8 mouse cellular contexts compared by ENCODE assay signal in the genomic region with DNA sequence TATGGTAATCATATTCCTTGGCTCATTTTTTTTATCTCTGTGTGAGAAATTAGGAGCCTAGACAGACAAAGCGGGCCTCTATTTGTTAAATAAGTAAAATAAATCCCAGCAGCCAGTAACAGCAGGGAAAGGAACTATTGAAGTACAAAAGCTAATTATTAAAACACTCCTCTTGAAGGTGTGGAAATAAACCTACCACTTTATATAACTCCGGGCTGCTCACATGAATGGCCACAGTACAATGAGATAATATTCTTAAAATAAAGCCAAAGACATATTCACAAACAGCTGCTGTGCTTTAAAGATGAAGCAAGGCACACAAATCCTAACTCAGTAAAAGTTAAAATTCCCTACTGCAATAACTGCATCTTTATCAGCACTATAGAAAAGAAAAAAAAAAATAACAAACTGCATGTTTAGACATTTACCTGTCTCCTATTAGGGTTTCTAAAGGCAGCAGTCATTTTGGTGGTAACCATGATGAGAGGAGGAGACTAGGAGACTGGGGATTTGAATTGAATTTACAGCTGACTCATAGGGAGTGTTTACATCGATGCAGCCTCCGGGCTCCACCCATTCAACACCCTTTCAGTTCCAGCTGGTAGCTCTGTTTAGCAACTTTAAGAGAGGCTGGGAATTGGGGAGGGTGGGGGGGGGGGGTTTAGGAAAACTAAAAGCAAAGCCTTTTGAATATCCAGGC. TPM values are rescaled to one million over a fixed set of nuclear protein-coding genes. Genes with fewer than 3 reads are reported as not detected.
DNase-seq lines count a peak whose midpoint lies in the region; ATAC-seq and TF ChIP-seq lines count a peak whose summit lies in the region.

A gene (minus strand): TSS at position 547 of the 700 bp plus-strand sequence.

- no peak for TF ChIP-seq CTCF in testis, adult 2 months (IDR thresholded peaks at IDR 0.05; ENCODE audit: control insufficient read depth, insufficient read depth, insufficient replicate concordance, low read depth, low read length)

- no peak for DNase-seq in testis, postnatal 14 days (ENCODE audit: low spot score)
- DNase-seq in embryonic facial prominence, embryonic 11.5 days (ENCODE audit: low spot score) = no peak
- DNase-seq in left cerebral cortex, adult 8-10 months (ENCODE audit: low spot score in 2 of 2) = no peak
- no peak for DNase-seq in cerebellum, adult 18-20 months
- no peak for DNase-seq in spleen, postnatal 14 days (ENCODE audit: low spot score in 2 of 2)

- no peaks in the 10 kb centered on the region for H3K9me3 ChIP-seq in embryonic facial prominence, embryonic 11.5 days (replicated peaks; ENCODE audit: control insufficient read depth, low read length)
- H3K9me3 ChIP-seq in heart, embryonic 13.5 days = no peaks in the 10 kb centered on the region
- H3K9me3 ChIP-seq in midbrain, embryonic 16.5 days (replicated peaks; ENCODE audit: control insufficient read depth, low read length, poor library complexity, severe bottlenecking) = no peaks in the 10 kb centered on the region

- ATAC-seq in embryonic facial prominence, embryonic 11.5 days (replicated peaks; ENCODE audit: insufficient number of reproducible peaks, low FRiP score, low TSS enrichment, low read depth) = no peak
- ATAC-seq in heart, embryonic 13.5 days (ENCODE audit: extremely low read depth, insufficient number of reproducible peaks, low FRiP score, low TSS enrichment) = no peak
- no peak for ATAC-seq in midbrain, embryonic 16.5 days

- no peak within 1 kb of the TSS for H3K4me3 ChIP-seq in testis, adult 2 months (ENCODE audit: control insufficient read depth, low read depth, low read length)
- no peak within 1 kb of the TSS for H3K4me3 ChIP-seq in embryonic facial prominence, embryonic 11.5 days (ENCODE audit: low read depth, low read length)
- H3K4me3 ChIP-seq in heart, embryonic 13.5 days = peak within 1 kb of the TSS; percentile 39
- no peak within 1 kb of the TSS for H3K4me3 ChIP-seq in midbrain, embryonic 16.5 days (ENCODE audit: low read depth, low read length)

- 51% methylated on average over 4 of the region's 4 CpGs for WGBS in embryonic facial prominence, embryonic 11.5 days
- 32% methylated on average over 4 of the region's 4 CpGs for WGBS in heart, embryonic 13.5 days
- WGBS in midbrain, embryonic 16.5 days = 47% methylated on average over 4 of the region's 4 CpGs

- no peak for TF ChIP-seq POLR2A in testis, adult 2 months (IDR thresholded peaks at IDR 0.05; ENCODE audit: control insufficient read depth, low read depth, low read length)

- H3K4me1 ChIP-seq in testis, adult 2 months (ENCODE audit: control insufficient read depth, insufficient read depth, low read length) = no peaks in the 10 kb centered on the region; the same call in 1 of the 2 replicates
- H3K4me1 ChIP-seq in embryonic facial prominence, embryonic 11.5 days (ENCODE audit: control insufficient read depth, insufficient read depth, low read length) = no peaks in the 10 kb centered on the region
- peaks cover 51% of the 10 kb centered on the region for H3K4me1 ChIP-seq in heart, embryonic 13.5 days
- no peaks in the 10 kb centered on the region for H3K4me1 ChIP-seq in midbrain, embryonic 16.5 days (ENCODE audit: control insufficient read depth, insufficient read depth, low read length)

- no peak within 1 kb of the TSS for H3K4me2 ChIP-seq in embryonic facial prominence, embryonic 11.5 days (ENCODE audit: low read depth, low read length)
- peak within 1 kb of the TSS; percentile 62 for H3K4me2 ChIP-seq in heart, embryonic 13.5 days
- H3K4me2 ChIP-seq in midbrain, embryonic 16.5 days (ENCODE audit: low read length) = no peak within 1 kb of the TSS

- H3K36me3 ChIP-seq in testis, adult 2 months (ENCODE audit: control insufficient read depth, insufficient read depth, low read length) = no peaks in the 10 kb centered on the region
- H3K36me3 ChIP-seq in embryonic facial prominence, embryonic 11.5 days (replicated peaks; ENCODE audit: control insufficient read depth, insufficient read depth, low read depth, low read length) = no peaks in the 10 kb centered on the region
- no peaks in the 10 kb centered on the region for H3K36me3 ChIP-seq in heart, embryonic 13.5 days
- H3K36me3 ChIP-seq in midbrain, embryonic 16.5 days (ENCODE audit: control insufficient read depth, insufficient read depth, low read length) = no peaks in the 10 kb centered on the region

- no peaks in the 10 kb centered on the region for H3K27me3 ChIP-seq in testis, adult 2 months (ENCODE audit: control insufficient read depth, insufficient read depth, low read length)
- H3K27me3 ChIP-seq in embryonic facial prominence, embryonic 11.5 days (ENCODE audit: control insufficient read depth, insufficient read depth, low read length) = no peaks in the 10 kb centered on the region
- H3K27me3 ChIP-seq in heart, embryonic 13.5 days (replicated peaks) = no peaks in the 10 kb centered on the region
- no peaks in the 10 kb centered on the region for H3K27me3 ChIP-seq in midbrain, embryonic 16.5 days (ENCODE audit: control insufficient read depth, insufficient read depth, low read depth, low read length)

- no peak within 1 kb of the TSS for H3K27ac ChIP-seq in testis, adult 2 months (ENCODE audit: control insufficient read depth, insufficient read depth, low read depth, low read length)
- no peak within 1 kb of the TSS for H3K27ac ChIP-seq in embryonic facial prominence, embryonic 11.5 days (replicated peaks; ENCODE audit: low read depth, low read length)
- peak within 1 kb of the TSS; percentile 93 for H3K27ac ChIP-seq in heart, embryonic 13.5 days (replicated peaks)
- no peak within 1 kb of the TSS for H3K27ac ChIP-seq in midbrain, embryonic 16.5 days (ENCODE audit: low read length)

- no peak within 1 kb of the TSS for H3K9ac ChIP-seq in embryonic facial prominence, embryonic 11.5 days (replicated peaks; ENCODE audit: low read length)
- H3K9ac ChIP-seq in heart, embryonic 13.5 days = peak within 1 kb of the TSS; percentile 64
- no peak within 1 kb of the TSS for H3K9ac ChIP-seq in midbrain, embryonic 16.5 days (ENCODE audit: low read depth, low read length)

RNA-seq across cellular contexts. Expression of the gene that starts here (rescaled TPM):
- polyA plus RNA-seq in testis, adult 2 months (2012; rRNA removed) = 11.3 and 15.1 TPM in 2 replicates
- polyA plus RNA-seq in embryonic facial prominence, embryonic 11.5 days (2014; fragmentation: Nextera tagmentation; extraction: Ambion mirVana) = 61.7 and 64.2 TPM in 2 replicates
- 45.7 and 49.0 TPM in 2 replicates for polyA plus RNA-seq in heart, embryonic 13.5 days (2015; fragmentation: Nextera tagmentation; extraction: Ambion mirVana)
- total RNA-seq in left cerebral cortex, adult 8-10 months (2022) = 10 to 100 TPM; 77.1 to 86.4 (median 78.8) TPM
- polyA plus RNA-seq in midbrain, embryonic 16.5 days (2015; fragmentation: Nextera tagmentation; extraction: Ambion mirVana) = 43.0 and 46.5 TPM in 2 replicates
